Mouse (Mus musculus) spleen, adult 2 months (tissue): ENCODE measurements at regions not wholly inside any gene's neighbourhood (a gene's known extent, or its start where the extent isn't known, plus 50 kb on each side); places are given as distances from the start of the nearest gene placed in this dataset.

Experiments
- CTCF ChIP-seq: fragments of 200-500 bp; IDR thresholded peaks from 2 replicates; pipeline ENCODE4 v1.5.1; 2011; ENCODE audit warnings: mild to moderate bottlenecking, inconsistent platforms; ENCODE audit not compliant: insufficient read depth, insufficient read length, insufficient replicate concordance; ENCODE audit errors: extremely low read depth
- POLR2A ChIP-seq: fragments of 200-500 bp; IDR thresholded peaks from 2 replicates; pipeline ENCODE4 v1.6.1; 2011; ENCODE audit warnings: low read depth, low read length, inconsistent platforms

DNA sequence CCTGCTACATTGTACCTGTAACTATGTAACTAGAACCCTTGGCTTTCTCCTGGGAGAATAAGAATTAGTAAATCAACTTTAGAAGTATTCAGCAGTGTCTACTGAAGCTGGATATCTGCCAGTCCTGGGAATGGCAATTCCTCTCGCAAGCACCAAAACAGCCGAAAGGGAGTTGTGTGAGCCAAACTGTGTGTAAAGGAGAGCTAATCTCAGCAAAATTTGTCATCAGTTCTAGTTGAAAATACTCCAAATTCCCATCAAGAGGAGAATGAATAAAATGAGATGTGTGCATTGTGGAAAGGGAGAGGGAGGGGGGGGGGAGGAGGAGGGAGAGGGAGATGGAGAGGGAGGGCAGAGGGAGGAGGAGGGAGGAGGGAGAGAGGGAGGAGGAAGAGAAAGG is 447.8 kb downstream of the Pdcd6ip start:
- no peak for TF ChIP-seq CTCF
- no peak for TF ChIP-seq POLR2A
